Mouse (Mus musculus) CH12.LX (cell line): Measurements from ENCODE around the gene Rbfox1. TPM values are rescaled to one million over a fixed set of nuclear protein-coding genes. Genes with fewer than 3 reads are reported as not detected.

Experiments used
- DNase-seq: peaks from one replicate; pipeline ENCODE4 v3.0.0-alpha.2; 2013; ENCODE audit errors: extremely low read depth
- H3K27ac ChIP-seq: 2 replicates; pipeline ENCODE4 v1.5.1; 2012; ENCODE audit warnings: low read depth, mild to moderate bottlenecking, control low read depth, moderate library complexity; ENCODE audit not compliant: insufficient read depth
- H3K27me3 ChIP-seq: replicated peaks from 2 replicates; pipeline ENCODE3; 2012; ENCODE audit warnings: inconsistent platforms
- H3K36me3 ChIP-seq, 2 experiments: replicated peaks in 1 of 2; 2 replicates each; pipeline versions ENCODE3 to v1.6.1; 2012; ENCODE audit warnings: inconsistent platforms in 1 of 2, low read length in 1 of 2, mild to moderate bottlenecking in 1 of 2, mixed read lengths in 1 of 2, moderate library complexity in 1 of 2; ENCODE audit not compliant: control insufficient read depth in 1 of 2, insufficient read depth in 1 of 2
- H3K4me1 ChIP-seq, 2 experiments: 2 replicates each; pipeline ENCODE4 v1.6.1; 2012; ENCODE audit warnings: inconsistent platforms in 1 of 2, moderate library complexity in 1 of 2; ENCODE audit not compliant: insufficient read depth in 2 of 2, control insufficient read depth in 1 of 2
- H3K4me2 ChIP-seq: 2 replicates; pipeline ENCODE4 v1.6.1; 2012; ENCODE audit warnings: low read depth, mild to moderate bottlenecking, control low read depth; ENCODE audit not compliant: poor library complexity, insufficient read depth, severe bottlenecking
- H3K4me3 ChIP-seq, 3 experiments: fragments of 150-350 bp in 1 of 3; sonication (generic) in 1 of 3; replicated peaks in 1 of 3; 2 replicates each; pipeline versions ENCODE3 to v1.5.1; 2011 to 2012; ENCODE audit warnings: low read depth in 2 of 3, low read length in 2 of 3, mild to moderate bottlenecking in 2 of 3, moderate library complexity in 2 of 3, control low read depth in 1 of 3, improper control_type of control experiment in 1 of 3, inconsistent platforms in 1 of 3, mixed read lengths in 1 of 3; ENCODE audit not compliant: poor library complexity in 1 of 3
- H3K79me2 ChIP-seq: replicated peaks from 2 replicates; pipeline ENCODE4 v1.6.1; 2012; ENCODE audit warnings: mild to moderate bottlenecking, moderate library complexity; ENCODE audit not compliant: control insufficient read depth, poor library complexity, insufficient read depth, severe bottlenecking; ENCODE audit errors: extremely low read depth
- H3K9ac ChIP-seq: 2 replicates; pipeline ENCODE4 v1.6.1; 2012; ENCODE audit warnings: low read depth, mild to moderate bottlenecking, control low read depth, moderate library complexity; ENCODE audit not compliant: insufficient read depth
- H3K9me3 ChIP-seq: replicated peaks from 2 replicates; pipeline ENCODE3; 2012; ENCODE audit warnings: low read length, inconsistent platforms, mixed read lengths
- BHLHE40 ChIP-seq: IDR thresholded peaks from 2 replicates; pipeline ENCODE4 v1.6.1; 2011; ENCODE audit warnings: mild to moderate bottlenecking, low read depth, low read length, improper control_type of control experiment
- CTCF ChIP-seq, 2 experiments: IDR thresholded peaks in 1 of 2; conservative IDR thresholded peaks in 1 of 2; 2 replicates each; pipeline ENCODE4 v1.5.1; 2011 to 2012; ENCODE audit warnings: low read depth in 2 of 2, low read length in 2 of 2, improper control_type of control experiment in 1 of 2, inconsistent platforms in 1 of 2, mild to moderate bottlenecking in 1 of 2, moderate library complexity in 1 of 2
- EP300 ChIP-seq: IDR thresholded peaks from 2 replicates; pipeline ENCODE4 v1.6.1; 2011; ENCODE audit warnings: low read length, improper control_type of control experiment
- HCFC1 ChIP-seq: IDR thresholded peaks from 2 replicates; pipeline ENCODE4 v1.6.1; 2012; ENCODE audit warnings: low read depth, mild to moderate bottlenecking, inconsistent platforms, low read length, improper control_type of control experiment
- IRF4 ChIP-seq: IDR thresholded peaks from 2 replicates; pipeline ENCODE4 v1.6.1; 2014; ENCODE audit warnings: low read depth, mild to moderate bottlenecking, inconsistent platforms, low read length, improper control_type of control experiment
- KAT2A ChIP-seq: IDR thresholded peaks from 2 replicates; pipeline ENCODE4 v1.6.1; 2012; ENCODE audit warnings: low read length, improper control_type of control experiment, inconsistent platforms; ENCODE audit not compliant: insufficient replicate concordance
- MAFK ChIP-seq: IDR thresholded peaks from 2 replicates; pipeline ENCODE4 v1.6.1; 2011; ENCODE audit warnings: low read length, improper control_type of control experiment; ENCODE audit not compliant: insufficient replicate concordance
- NRF1 ChIP-seq: IDR thresholded peaks from 2 replicates; pipeline ENCODE4 v1.6.1; 2014; ENCODE audit warnings: low read depth, mild to moderate bottlenecking, inconsistent platforms, low read length, improper control_type of control experiment, moderate library complexity
- POLR2AphosphoS2 ChIP-seq: IDR thresholded peaks from 2 replicates; pipeline ENCODE4 v1.6.1; 2011; ENCODE audit warnings: low read depth, low read length, improper control_type of control experiment
- RCOR1 ChIP-seq: conservative IDR thresholded peaks from 2 replicates; pipeline ENCODE4 v1.6.1; 2012; ENCODE audit warnings: low read depth, mild to moderate bottlenecking, inconsistent platforms, low read length, improper control_type of control experiment
- SIN3A ChIP-seq: IDR thresholded peaks from 2 replicates; pipeline ENCODE4 v1.6.1; 2012; ENCODE audit warnings: low read length, improper control_type of control experiment, inconsistent platforms
- TBP ChIP-seq: conservative IDR thresholded peaks from 2 replicates; pipeline ENCODE4 v1.6.1; 2011; ENCODE audit warnings: low read depth, low read length, improper control_type of control experiment
- UBTF ChIP-seq: IDR thresholded peaks from 2 replicates; pipeline ENCODE4 v1.6.1; 2012; ENCODE audit warnings: low read depth, mild to moderate bottlenecking, inconsistent platforms, low read length, improper control_type of control experiment, moderate library complexity
- ZKSCAN1 ChIP-seq: IDR thresholded peaks from 2 replicates; pipeline ENCODE4 v1.6.1; 2012; ENCODE audit warnings: low read depth, inconsistent platforms, low read length, improper control_type of control experiment, borderline replicate concordance
- ZMIZ1 ChIP-seq: IDR thresholded peaks from 2 replicates; pipeline ENCODE4 v1.6.1; 2012; ENCODE audit warnings: low read depth, mild to moderate bottlenecking, inconsistent platforms, low read length, improper control_type of control experiment
- ZNF384 ChIP-seq: IDR thresholded peaks from 2 replicates; pipeline ENCODE4 v1.6.1; 2012; ENCODE audit warnings: low read depth, low read length, improper control_type of control experiment, inconsistent platforms
- dilution Hi-C: fragments of 300-500 bp; cut with MboI; formaldehyde crosslinking; loops from 2 replicates; pipeline ENCODE4 v1.14.3; 2020; ENCODE audit warnings: low sequenced_read_pairs; ENCODE audit not compliant: extremely low pct_unique_long_range_greater_than_20kb, extremely low pct_ligation_motif_present
- in situ Hi-C: fragments of 300-500 bp; cut with MboI; formaldehyde crosslinking; loops from 3 replicates; pipeline ENCODE4 v1.14.3; 2019; ENCODE audit warnings: low sequenced_read_pairs, low pct_ligation_motif_present, low pct_unique_long_range_greater_than_20kb, mixed read lengths
- polyA plus RNA-seq: library from polyadenylated mRNA; unstranded; fragments of >175 nt; gene quantifications from 2 replicates; pipeline ENCODE4 v1.2.1, GENCODE M21; 2012; ENCODE audit warnings: low read depth; ENCODE audit not compliant: insufficient read length
- total RNA-seq, 2 experiments: library from RNA; depleted of rRNA; stranded (reverse); fragments of 300-350 nt in 1 of 2; fragments of >200 nt in 1 of 2; gene quantifications; 2 replicates each; pipeline ENCODE4 v1.2.3; 2012 to 2014

Gene Rbfox1
- total and polyA plus RNA-seq, 3 experiments = not detected

DNA sequence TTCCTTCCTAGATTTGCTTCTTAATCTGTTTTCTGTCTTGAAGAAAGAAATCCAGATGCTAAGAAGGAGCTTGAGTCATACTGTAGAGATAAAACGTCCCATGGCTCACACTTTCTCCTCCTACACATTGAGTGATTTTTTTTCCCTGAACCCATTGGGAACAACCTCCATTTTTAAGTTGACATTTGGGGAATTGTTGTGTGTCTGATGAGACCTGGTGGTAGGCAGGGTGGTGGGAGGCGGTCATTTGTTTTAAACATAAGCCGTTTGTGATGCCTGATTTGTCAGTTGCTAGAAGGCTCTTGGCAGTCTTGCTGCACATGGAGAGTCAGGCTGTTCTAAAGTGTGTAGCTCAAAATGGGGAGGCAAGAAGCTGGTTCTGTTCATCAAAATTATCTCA is 76.6 kb downstream of the Rbfox1 start:
- no peaks in the 10 kb centered on the region for H3K4me1 ChIP-seq
- H3K9ac ChIP-seq = no peak overlapping the region
- peaks cover 15% of the 10 kb centered on the region for H3K27me3 ChIP-seq
- dilution Hi-C loops = no loop called here
- DNase-seq = no peak
- H3K36me3 ChIP-seq = no peaks in the 10 kb centered on the region
- no peak overlapping the region for H3K4me2 ChIP-seq
- no peaks in the 10 kb centered on the region for H3K79me2 ChIP-seq
- TF ChIP-seq MAFK = no peak
- TF ChIP-seq ZMIZ1 = no peak
- no peak for TF ChIP-seq UBTF
- no peak for TF ChIP-seq EP300
- no peak for TF ChIP-seq NRF1
- no peak for TF ChIP-seq SIN3A
- no peak for TF ChIP-seq HCFC1
- no peak for TF ChIP-seq RCOR1
- no peak for TF ChIP-seq KAT2A
- TF ChIP-seq POLR2AphosphoS2 = no peak
- TF ChIP-seq CTCF (conservative IDR thresholded peaks at IDR 0.05 in 1 of 2, IDR thresholded peaks at IDR 0.05 in 1 of 2; ENCODE audit: low read depth in 2 of 2, low read length in 2 of 2) = no peak
- TF ChIP-seq ZKSCAN1 = no peak
- no peak for TF ChIP-seq ZNF384
- TF ChIP-seq, all 38 proteins: peak for 0
- in situ Hi-C loops = no loop called here
- Histone ChIP-seq H3K27ac (no peak overlapping the region), H3K9me3 (peaks cover 6% of the 10 kb centered on the region), H3K4me3 (no peak overlapping the region)

DNA sequence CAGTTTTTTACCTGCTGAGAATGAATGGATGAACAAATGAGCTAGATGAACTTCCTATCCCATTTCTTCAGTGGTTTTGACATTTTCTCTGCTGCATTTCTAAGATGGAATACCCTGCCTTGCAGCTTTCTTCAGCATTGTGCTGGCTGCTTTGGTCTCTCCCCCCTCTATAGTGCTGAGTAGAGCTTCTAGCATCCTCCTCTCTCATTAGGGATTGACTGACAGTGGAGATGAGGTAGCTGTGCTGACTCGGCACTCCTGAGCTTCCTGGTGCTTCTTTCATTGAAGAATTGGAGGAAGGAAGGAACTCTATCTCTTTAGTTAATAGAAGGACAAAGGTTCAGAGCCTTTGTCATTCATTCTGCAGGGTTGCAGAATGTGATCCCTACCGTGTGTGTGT is 89.0 kb downstream of the Rbfox1 start:
- no peak for DNase-seq
- no peak overlapping the region for H3K27ac ChIP-seq
- H3K79me2 ChIP-seq = no peaks in the 10 kb centered on the region
- H3K27me3 ChIP-seq = peaks cover 6% of the 10 kb centered on the region
- no peaks in the 10 kb centered on the region for H3K36me3 ChIP-seq
- in situ Hi-C loops = no loop called here
- dilution Hi-C loops = no loop called here
- H3K4me3 ChIP-seq = no peak overlapping the region
- no peak overlapping the region for H3K4me2 ChIP-seq
- no peak for TF ChIP-seq IRF4
- TF ChIP-seq TBP = no peak
- TF ChIP-seq UBTF = no peak
- no peak for TF ChIP-seq BHLHE40
- H3K4me1 ChIP-seq = no peaks in the 10 kb centered on the region
- H3K9ac ChIP-seq = no peak overlapping the region
- H3K9me3 ChIP-seq = peaks cover 8% of the 10 kb centered on the region
